Mouse (Mus musculus): ENCODE results near the gene Pomgnt2. TPM values are rescaled to one million over a fixed set of nuclear protein-coding genes. Genes with fewer than 3 reads are reported as not detected.

Gene Pomgnt2
- polyA plus RNA-seq, 1 experiment, result 3.2 TPM

- Histone ChIP-seq H3K27ac (ENCODE audit: insufficient read depth, low read length) (no peak overlapping the region), H3K36me3 (ENCODE audit: control insufficient read depth, insufficient read depth, low read length) (no peaks in the 10 kb centered on the region), H3K27me3 (ENCODE audit: control insufficient read depth, insufficient read depth, low read length) (no peaks in the 10 kb centered on the region), H3K4me3 (ENCODE audit: extremely low read depth, insufficient read depth, insufficient read length) (no peak overlapping the region), H3K4me1 (ENCODE audit: control insufficient read depth, insufficient read depth, insufficient read length) (no peaks in the 10 kb centered on the region)
- 8% methylated on average over 10 of the region's 10 CpGs for WGBS
- DNase-seq (ENCODE audit: low read depth in 1 of 2, low spot score in 2 of 2), result peak; percentile 47 to 63
- no peak for TF ChIP-seq POLR2A (IDR thresholded peaks at IDR 0.05; ENCODE audit: low read depth, low read length)
- TF ChIP-seq CTCF (IDR thresholded peaks at IDR 0.05; ENCODE audit: extremely low read depth, insufficient read depth, insufficient read length, insufficient replicate concordance), result peak; percentile 47; the same call in 1 of the 2 replicates
Measured at GRCm38 (mm10) chr9:122014241-122014667, 17.3 kb upstream of the Pomgnt2 start.

DNA sequence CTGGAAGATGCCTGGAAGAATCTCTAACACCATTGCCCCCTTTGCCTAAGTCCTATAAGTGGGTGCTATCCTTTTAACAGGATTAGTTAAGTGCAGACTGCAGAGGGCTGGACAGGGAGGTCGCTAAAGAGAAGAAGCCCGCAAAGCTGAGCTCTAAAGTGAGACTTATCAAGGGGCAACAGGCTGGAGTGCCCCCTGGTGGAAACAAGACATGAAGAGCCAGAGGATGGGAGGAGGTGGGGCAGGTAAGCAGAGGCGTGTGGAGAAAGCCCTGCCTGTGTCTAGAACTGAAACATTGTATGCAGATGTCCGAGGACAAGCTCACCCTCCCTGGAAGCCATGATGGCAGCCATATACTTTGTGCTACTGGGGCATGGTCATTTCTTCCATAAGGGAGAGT lies 16.7 kb upstream of the Pomgnt2 start:
- Histone ChIP-seq H3K27ac (ENCODE audit: insufficient read depth, low read length) (no peak overlapping the region), H3K36me3 (ENCODE audit: control insufficient read depth, insufficient read depth, low read length) (no peaks in the 10 kb centered on the region), H3K4me3 (ENCODE audit: extremely low read depth, insufficient read depth, insufficient read length) (no peak overlapping the region), H3K27me3 (ENCODE audit: control insufficient read depth, insufficient read depth, low read length) (no peaks in the 10 kb centered on the region), H3K4me1 (ENCODE audit: control insufficient read depth, insufficient read depth, insufficient read length) (no peaks in the 10 kb centered on the region)
- DNase-seq (ENCODE audit: low read depth in 1 of 2, low spot score in 2 of 2), result no peak
- WGBS, result 47% methylated on average over 4 of the region's 4 CpGs
- TF ChIP-seq CTCF (IDR thresholded peaks at IDR 0.05; ENCODE audit: extremely low read depth, insufficient read depth, insufficient read length, insufficient replicate concordance) (peak; percentile 23; the same call in 1 of the 2 replicates), POLR2A (IDR thresholded peaks at IDR 0.05; ENCODE audit: low read depth, low read length) (no peak)

DNA sequence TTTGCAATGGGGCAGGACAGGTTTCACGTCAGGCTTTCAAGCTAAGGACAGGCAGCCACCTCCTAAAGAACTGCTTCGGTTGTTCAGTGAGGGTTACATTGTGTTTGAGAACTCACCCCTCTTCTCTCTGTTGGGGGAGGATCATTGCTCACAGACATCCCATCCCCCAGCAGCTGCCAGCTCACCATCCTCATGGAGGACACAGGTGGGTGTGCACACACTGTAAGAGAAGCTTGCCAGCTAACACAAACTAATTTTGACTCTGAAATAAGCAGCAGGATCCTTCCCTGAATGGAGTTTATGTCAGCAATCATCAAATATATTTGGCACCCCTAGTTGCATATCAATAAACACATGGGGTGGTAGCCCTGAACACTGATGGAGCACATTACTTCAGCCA lies 15.9 kb upstream of the Pomgnt2 start:
- Histone ChIP-seq H3K27me3 (ENCODE audit: control insufficient read depth, insufficient read depth, low read length) (no peaks in the 10 kb centered on the region), H3K4me1 (ENCODE audit: control insufficient read depth, insufficient read depth, insufficient read length) (no peaks in the 10 kb centered on the region), H3K27ac (ENCODE audit: insufficient read depth, low read length) (no peak overlapping the region), H3K36me3 (ENCODE audit: control insufficient read depth, insufficient read depth, low read length) (no peaks in the 10 kb centered on the region), H3K4me3 (ENCODE audit: extremely low read depth, insufficient read depth, insufficient read length) (no peak overlapping the region)
- DNase-seq (ENCODE audit: low read depth in 1 of 2, low spot score in 2 of 2), result no peak
- TF ChIP-seq CTCF (IDR thresholded peaks at IDR 0.05; ENCODE audit: extremely low read depth, insufficient read depth, insufficient read length, insufficient replicate concordance), result no peak
- no peak for TF ChIP-seq POLR2A (IDR thresholded peaks at IDR 0.05; ENCODE audit: low read depth, low read length)
- 90% methylated on average over 2 of the region's 2 CpGs for WGBS

GRCm38 (mm10) chr9:122010751-122011150 lies 13.8 kb upstream of the Pomgnt2 start:
- DNase-seq (ENCODE audit: low read depth in 1 of 2, low spot score in 2 of 2), result no peak
- H3K4me3 ChIP-seq (ENCODE audit: extremely low read depth, insufficient read depth, insufficient read length), result no peak overlapping the region
- no peaks in the 10 kb centered on the region for H3K4me1 ChIP-seq (ENCODE audit: control insufficient read depth, insufficient read depth, insufficient read length)
- no peaks in the 10 kb centered on the region for H3K36me3 ChIP-seq (ENCODE audit: control insufficient read depth, insufficient read depth, low read length)
- H3K27ac ChIP-seq (ENCODE audit: insufficient read depth, low read length), result no peak overlapping the region
- WGBS, result 92% methylated on average over 2 of the region's 2 CpGs
- no peaks in the 10 kb centered on the region for H3K27me3 ChIP-seq (ENCODE audit: control insufficient read depth, insufficient read depth, low read length)
- no peak for TF ChIP-seq POLR2A (IDR thresholded peaks at IDR 0.05; ENCODE audit: low read depth, low read length)
- no peak for TF ChIP-seq CTCF (IDR thresholded peaks at IDR 0.05; ENCODE audit: extremely low read depth, insufficient read depth, insufficient read length, insufficient replicate concordance)

GRCm38 (mm10) chr9:122008876-122009275 lies 12.0 kb upstream of the Pomgnt2 start:
- TF ChIP-seq CTCF (IDR thresholded peaks at IDR 0.05; ENCODE audit: extremely low read depth, insufficient read depth, insufficient read length, insufficient replicate concordance) (no peak), POLR2A (IDR thresholded peaks at IDR 0.05; ENCODE audit: low read depth, low read length) (no peak)
- Histone ChIP-seq H3K27ac (ENCODE audit: insufficient read depth, low read length) (no peak overlapping the region), H3K27me3 (ENCODE audit: control insufficient read depth, insufficient read depth, low read length) (no peaks in the 10 kb centered on the region), H3K4me1 (ENCODE audit: control insufficient read depth, insufficient read depth, insufficient read length) (no peaks in the 10 kb centered on the region), H3K36me3 (ENCODE audit: control insufficient read depth, insufficient read depth, low read length) (no peaks in the 10 kb centered on the region), H3K4me3 (ENCODE audit: extremely low read depth, insufficient read depth, insufficient read length) (no peak overlapping the region)
- WGBS, result 62% methylated on average over 2 of the region's 2 CpGs
- DNase-seq (ENCODE audit: low read depth in 1 of 2, low spot score in 2 of 2), result no peak

GRCm38 (mm10) chr9:122006609-122007008 lies 9.7 kb upstream of the Pomgnt2 start:
- Histone ChIP-seq H3K4me3 (ENCODE audit: extremely low read depth, insufficient read depth, insufficient read length) (no peak overlapping the region), H3K27me3 (ENCODE audit: control insufficient read depth, insufficient read depth, low read length) (no peaks in the 10 kb centered on the region), H3K4me1 (ENCODE audit: control insufficient read depth, insufficient read depth, insufficient read length) (no peaks in the 10 kb centered on the region), H3K36me3 (ENCODE audit: control insufficient read depth, insufficient read depth, low read length) (no peaks in the 10 kb centered on the region), H3K27ac (ENCODE audit: insufficient read depth, low read length) (no peak overlapping the region)
- WGBS, result 13% methylated on average over 7 of the region's 7 CpGs
- DNase-seq (ENCODE audit: low read depth in 1 of 2, low spot score in 2 of 2), result no peak
- no peak for TF ChIP-seq POLR2A (IDR thresholded peaks at IDR 0.05; ENCODE audit: low read depth, low read length)
- TF ChIP-seq CTCF (IDR thresholded peaks at IDR 0.05; ENCODE audit: extremely low read depth, insufficient read depth, insufficient read length, insufficient replicate concordance), result no peak

GRCm38 (mm10) chr9:122006175-122006574 lies 9.3 kb upstream of the Pomgnt2 start:
- Histone ChIP-seq H3K27ac (ENCODE audit: insufficient read depth, low read length) (no peak overlapping the region), H3K4me1 (ENCODE audit: control insufficient read depth, insufficient read depth, insufficient read length) (no peaks in the 10 kb centered on the region), H3K4me3 (ENCODE audit: extremely low read depth, insufficient read depth, insufficient read length) (no peak overlapping the region), H3K27me3 (ENCODE audit: control insufficient read depth, insufficient read depth, low read length) (no peaks in the 10 kb centered on the region), H3K36me3 (ENCODE audit: control insufficient read depth, insufficient read depth, low read length) (no peaks in the 10 kb centered on the region)
- no peak for DNase-seq (ENCODE audit: low read depth in 1 of 2, low spot score in 2 of 2)
- TF ChIP-seq CTCF (IDR thresholded peaks at IDR 0.05; ENCODE audit: extremely low read depth, insufficient read depth, insufficient read length, insufficient replicate concordance), result no peak
- TF ChIP-seq POLR2A (IDR thresholded peaks at IDR 0.05; ENCODE audit: low read depth, low read length), result no peak
- 95% methylated on average over 2 of the region's 2 CpGs for WGBS

Data from spleen, adult 2 months (tissue).